Mouse (Mus musculus): ENCODE data around the gene Cd82.

GRCm38 (mm10) chr2:93478744-93479143, 15.8 kb upstream of the Cd82 start:
- no peak for TF ChIP-seq ZMIZ1 (IDR thresholded peaks at IDR 0.05; ENCODE audit: low read depth, low read length)
- no peak for TF ChIP-seq SIN3A (IDR thresholded peaks at IDR 0.05; ENCODE audit: low read length)
- no peak for TF ChIP-seq CTCF (conservative IDR thresholded peaks at IDR 0.05 in 1 of 2, IDR thresholded peaks at IDR 0.05 in 1 of 2; ENCODE audit: low read depth in 2 of 2, low read length in 2 of 2)
- no peak for TF ChIP-seq ETS1 (conservative IDR thresholded peaks at IDR 0.05; ENCODE audit: low read depth, low read length)
- no peak for TF ChIP-seq BHLHE40 (IDR thresholded peaks at IDR 0.05; ENCODE audit: low read depth, low read length)
- no peak for TF ChIP-seq CHD2 (IDR thresholded peaks at IDR 0.05; ENCODE audit: low read length)
- TF ChIP-seq NRF1 (IDR thresholded peaks at IDR 0.05; ENCODE audit: low read depth, low read length) = no peak
- no peak for TF ChIP-seq MYC (IDR thresholded peaks at IDR 0.05; ENCODE audit: low read depth, low read length)
- no peak for TF ChIP-seq POLR2A (IDR thresholded peaks at IDR 0.05; ENCODE audit: low read depth, low read length)
